Mouse (Mus musculus) cortical plate, adult 2 months (tissue): ENCODE data around the gene Xbp1.

Experiments used
- CTCF ChIP-seq: fragments of 200-500 bp; IDR thresholded peaks from 2 replicates; pipeline ENCODE4 v1.5.1; 2011; ENCODE audit warnings: mild to moderate bottlenecking, control low read depth, low read length; ENCODE audit not compliant: insufficient read depth; ENCODE audit errors: extremely low read depth
- POLR2A ChIP-seq: fragments of 200-500 bp; IDR thresholded peaks from 2 replicates; pipeline ENCODE4 v1.6.1; 2011; ENCODE audit warnings: mild to moderate bottlenecking, low read length, control low read depth; ENCODE audit not compliant: insufficient read depth; ENCODE audit errors: extremely low read depth

- TF ChIP-seq CTCF (no peak), POLR2A (no peak)
Measured at GRCm38 (mm10) chr11:5568082-5568481, 47.6 kb downstream of the Xbp1 start.
